11 mouse cellular contexts compared by ENCODE assay signal in the genomic region with DNA sequence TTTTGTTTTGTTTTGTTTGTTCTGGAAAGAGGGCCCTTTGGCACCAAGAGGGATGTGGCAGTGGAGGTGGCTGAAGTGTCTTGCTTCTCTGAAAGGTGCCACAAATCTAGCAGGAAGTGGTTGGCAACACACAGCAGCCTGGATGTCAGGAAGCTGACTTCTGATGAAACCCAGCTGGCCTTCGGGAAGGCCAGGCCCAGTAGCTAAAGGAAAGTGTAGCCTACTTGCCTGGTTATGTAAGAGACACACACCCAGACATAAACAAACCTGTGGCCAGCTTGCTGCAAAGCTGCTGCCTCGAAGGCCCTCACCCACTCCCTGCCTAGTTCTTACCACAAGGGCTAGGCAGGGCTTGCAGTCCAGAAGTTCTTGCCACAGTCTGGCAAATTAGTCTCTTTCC.
DNase-seq lines count a peak whose midpoint lies in the region; ATAC-seq and TF ChIP-seq lines count a peak whose summit lies in the region.
"Had no signal": no experiment of that assay in that cellular context is flagged by ENCODE, and none has a peak within 500 bp of the region (broad histone marks: within the 10 kb centered on the region; RNA-seq: fewer than 3 reads in every experiment).

No protein-coding gene starts in this region.

- H3K9me3 ChIP-seq in heart, embryonic 11.5 days (replicated peaks; ENCODE audit: control insufficient read depth, low read length): no peaks in the 10 kb centered on the region
- no peaks in the 10 kb centered on the region for H3K9me3 ChIP-seq in limb, embryonic 14.5 days (ENCODE audit: control insufficient read depth, low read length)
- no peaks in the 10 kb centered on the region for H3K9me3 ChIP-seq in stomach, postnatal 0 days (ENCODE audit: control insufficient read depth, low read length)
- H3K9me3 ChIP-seq: G1E had no signal

- H3K4me2 ChIP-seq in heart, embryonic 11.5 days: no peak overlapping the region
- no peak overlapping the region for H3K4me2 ChIP-seq in limb, embryonic 14.5 days (replicated peaks; ENCODE audit: low read depth, low read length, severe bottlenecking)
- H3K4me2 ChIP-seq in stomach, postnatal 0 days (replicated peaks; ENCODE audit: low read depth): no peak overlapping the region
- H3K4me2 ChIP-seq: liver, embryonic 11.5 days had no signal

- TF ChIP-seq POLR2A in limb, embryonic 14.5 days (IDR thresholded peaks at IDR 0.05; ENCODE audit: borderline replicate concordance, extremely low read depth, insufficient read depth, insufficient read length): no peak

- intact Hi-C loops in left cerebral cortex, postnatal 25 days (cut with DNase I): no loop called here

- no peak overlapping the region for H3K9ac ChIP-seq in heart, embryonic 11.5 days (ENCODE audit: low read depth, low read length)
- no peak overlapping the region for H3K9ac ChIP-seq in limb, embryonic 14.5 days (ENCODE audit: low read depth, low read length, severe bottlenecking)
- no peak overlapping the region for H3K9ac ChIP-seq in stomach, postnatal 0 days (ENCODE audit: low read length)

- H3K27ac ChIP-seq in heart, embryonic 11.5 days (ENCODE audit: low read depth, low read length): peak overlapping the region; percentile 29; the same call in 1 of the 2 replicates
- H3K27ac ChIP-seq in limb, embryonic 14.5 days (replicated peaks; ENCODE audit: low read depth, low read length): 0 out of 2 replicates have a peak overlapping the region, but pooled peaks have one; percentile 2
- H3K27ac ChIP-seq in stomach, postnatal 0 days (replicated peaks): no peak overlapping the region; the same call in 1 of the 2 replicates

- TF ChIP-seq EP300 in stomach, postnatal 0 days (optimal IDR thresholded peaks at IDR 0.05): no peak

- TF ChIP-seq CTCF in stomach, postnatal 0 days (IDR thresholded peaks at IDR 0.05; ENCODE audit: low read depth): no peak

- peak; percentile 25 for DNase-seq in ovary, postnatal 36 days (ENCODE audit: low spot score)
- no peak for DNase-seq in ovary, postnatal 10 days (ENCODE audit: low spot score)
- no peak for DNase-seq in limb, embryonic 14.5 days (ENCODE audit: low spot score)
- DNase-seq in stomach, postnatal 0 days (ENCODE audit: low spot score): peak; percentile 31
- no peak for DNase-seq in left cerebral cortex, postnatal 25 days (ENCODE audit: low spot score in 2 of 2)
- DNase-seq in testis, postnatal 10 days (ENCODE audit: low spot score): no peak

- WGBS in heart, embryonic 11.5 days (ENCODE audit: insufficient replicate concordance): 5% methylated on average over 2 of the region's 2 CpGs
- WGBS in limb, embryonic 14.5 days: 15% methylated on average over 2 of the region's 2 CpGs
- WGBS in stomach, postnatal 0 days: 11% methylated on average over 2 of the region's 2 CpGs

- no peaks in the 10 kb centered on the region for H3K36me3 ChIP-seq in heart, embryonic 11.5 days (ENCODE audit: control insufficient read depth, insufficient read depth, low read length)
- no peaks in the 10 kb centered on the region for H3K36me3 ChIP-seq in limb, embryonic 14.5 days (ENCODE audit: control insufficient read depth, insufficient read depth, low read length)
- no peaks in the 10 kb centered on the region for H3K36me3 ChIP-seq in stomach, postnatal 0 days (ENCODE audit: control insufficient read depth, insufficient read depth, low read length)
- H3K36me3 ChIP-seq: G1E had no signal

- H3K27me3 ChIP-seq in heart, embryonic 11.5 days (ENCODE audit: control insufficient read depth, insufficient read depth, low read length): no peaks in the 10 kb centered on the region
- no peaks in the 10 kb centered on the region for H3K27me3 ChIP-seq in limb, embryonic 14.5 days (ENCODE audit: control insufficient read depth, insufficient read depth, low read length)
- H3K27me3 ChIP-seq in stomach, postnatal 0 days (ENCODE audit: control insufficient read depth, insufficient read depth, low read length): no peaks in the 10 kb centered on the region

- peaks cover 8% of the 10 kb centered on the region; the same call in 1 of the 2 replicates for H3K4me1 ChIP-seq in heart, embryonic 11.5 days (ENCODE audit: control insufficient read depth, insufficient read depth, low read length)
- peaks cover 9% of the 10 kb centered on the region; the same call in 1 of the 2 replicates for H3K4me1 ChIP-seq in limb, embryonic 14.5 days (ENCODE audit: control insufficient read depth, insufficient read depth, low read length)
- H3K4me1 ChIP-seq in stomach, postnatal 0 days (replicated peaks; ENCODE audit: control insufficient read depth, insufficient read depth): 0 out of 2 replicates have a peak, but pooled peaks cover 2% of the 10 kb centered on the region

- no peak overlapping the region for H3K4me3 ChIP-seq in heart, embryonic 11.5 days (ENCODE audit: low read depth, low read length)
- H3K4me3 ChIP-seq in limb, embryonic 14.5 days (replicated peaks; ENCODE audit: low read length): no peak overlapping the region
- no peak overlapping the region for H3K4me3 ChIP-seq in stomach, postnatal 0 days (ENCODE audit: low read depth, low read length)
- H3K4me3 ChIP-seq: myocyte had no signal

- no peak for ATAC-seq in heart, embryonic 11.5 days (replicated peaks; ENCODE audit: insufficient number of reproducible peaks, low FRiP score, low TSS enrichment)
- no peak for ATAC-seq in limb, embryonic 14.5 days (ENCODE audit: low FRiP score, low read depth)
- peak; percentile 43 for ATAC-seq in stomach, postnatal 0 days (ENCODE audit: low FRiP score, low TSS enrichment)
- ATAC-seq in megakaryocyte-erythroid progenitor cell, adult 5-6 weeks (replicated peaks; ENCODE audit: low FRiP score, low TSS enrichment, poor library complexity, severe bottlenecking): no peak

Comparison
In these comparisons a context has a peak if more than half of its experiments do, and no peak if none do; other contexts are left out.
1. DNase-seq: peak in ovary, postnatal 36 days (single experiment) and stomach, postnatal 0 days (single experiment); none in ovary, postnatal 10 days (single experiment), limb, embryonic 14.5 days (single experiment), left cerebral cortex, postnatal 25 days (0 of 2) and testis, postnatal 10 days (single experiment).